Mouse (Mus musculus) neural tube, embryonic 15.5 days (tissue): ENCODE measurements at regions not wholly inside any gene's neighbourhood (a gene's known extent, or its start where the extent isn't known, plus 50 kb on each side); places are given as distances from the start of the nearest gene placed in this dataset.
A peak's percentile ranks its signal among the peaks of the same experiment; 100 is the strongest.

Experiments
- ATAC-seq: fragments of 200-750 bp; cut with Nextera tagmentation; 2 replicates; pipeline ENCODE4 v1.8.0; 2017; ENCODE audit warnings: mild to moderate bottlenecking, moderate TSS enrichment, moderate library complexity; ENCODE audit not compliant: low FRiP score
- H3K27ac ChIP-seq: fragments of 300-500 bp; sonication (generic); replicated peaks from 2 replicates; pipeline ENCODE4 v1.5.1; 2015; ENCODE audit warnings: mild to moderate bottlenecking, inconsistent platforms
- H3K27me3 ChIP-seq: fragments of 300-500 bp; sonication (generic); replicated peaks from 2 replicates; pipeline ENCODE4 v1.6.1; 2015; ENCODE audit warnings: inconsistent platforms
- H3K36me3 ChIP-seq: fragments of 300-500 bp; sonication (generic); 2 replicates; pipeline ENCODE4 v1.6.1; 2015; ENCODE audit warnings: inconsistent platforms
- H3K4me1 ChIP-seq: fragments of 300-500 bp; sonication (generic); 2 replicates; pipeline ENCODE4 v1.6.1; 2015; ENCODE audit warnings: inconsistent platforms
- H3K4me2 ChIP-seq: fragments of 300-500 bp; sonication (generic); 2 replicates; pipeline ENCODE4 v1.6.1; 2015; ENCODE audit warnings: inconsistent platforms, mild to moderate bottlenecking, moderate library complexity
- H3K4me3 ChIP-seq: fragments of 300-500 bp; sonication (generic); replicated peaks from 2 replicates; pipeline ENCODE4 v1.5.1; 2015; ENCODE audit warnings: mild to moderate bottlenecking, inconsistent platforms
- H3K9ac ChIP-seq: fragments of 300-500 bp; sonication (generic); replicated peaks from 2 replicates; pipeline ENCODE4 v1.6.1; 2015; ENCODE audit warnings: mild to moderate bottlenecking, inconsistent platforms
- H3K9me3 ChIP-seq: fragments of 300-500 bp; sonication (generic); replicated peaks from 2 replicates; pipeline ENCODE4 v1.6.1; 2016; ENCODE audit warnings: inconsistent platforms
- WGBS: fragments of 180-500 bp; shearing (Covaris S2); methylation state at CpG from one replicate; pipeline ENCODE4 v1.1.7; 2015; ENCODE audit warnings: mixed read lengths; 5-methylcytosine and 5-hydroxymethylcytosine counted together

- no peak overlapping the region for H3K4me3 ChIP-seq
- H3K27me3 ChIP-seq, result no peaks in the 10 kb centered on the region
- no peak overlapping the region for H3K4me2 ChIP-seq
- no peak overlapping the region for H3K27ac ChIP-seq
- H3K36me3 ChIP-seq, result no peaks in the 10 kb centered on the region
- H3K9ac ChIP-seq, result no peak overlapping the region
- no peaks in the 10 kb centered on the region; the same call in 1 of the 2 replicates for H3K4me1 ChIP-seq
- WGBS, result 22% methylated on average over 3 of the region's 3 CpGs
- ATAC-seq, result peak; percentile 31; the same call in 1 of the 2 replicates
- no peaks in the 10 kb centered on the region for H3K9me3 ChIP-seq
Measured at GRCm38 (mm10) chr6:103352405-103353124, 157.8 kb upstream of the Chl1 start.

GRCm38 (mm10) chr6:103353346-103353745, 157.0 kb upstream of the Chl1 start:
- ATAC-seq, result no peak
- 65% methylated on average over 1 of the region's 1 CpGs for WGBS
- H3K4me1 ChIP-seq, result no peaks in the 10 kb centered on the region; the same call in 1 of the 2 replicates
- no peaks in the 10 kb centered on the region for H3K9me3 ChIP-seq
- no peak overlapping the region for H3K4me3 ChIP-seq
- no peaks in the 10 kb centered on the region for H3K36me3 ChIP-seq
- no peaks in the 10 kb centered on the region for H3K27me3 ChIP-seq
- no peak overlapping the region for H3K4me2 ChIP-seq
- no peak overlapping the region for H3K27ac ChIP-seq
- H3K9ac ChIP-seq, result no peak overlapping the region

- ATAC-seq, result no peak
- Histone ChIP-seq H3K4me2 (no peak overlapping the region), H3K4me1 (no peaks in the 10 kb centered on the region), H3K36me3 (no peaks in the 10 kb centered on the region), H3K27me3 (no peaks in the 10 kb centered on the region), H3K9ac (no peak overlapping the region), H3K4me3 (no peak overlapping the region), H3K27ac (no peak overlapping the region), H3K9me3 (no peaks in the 10 kb centered on the region)
- 86% methylated on average over 2 of the region's 2 CpGs for WGBS
Measured at GRCm38 (mm10) chr6:103366782-103367491, 143.4 kb upstream of the Chl1 start.

- Histone ChIP-seq H3K27me3 (no peaks in the 10 kb centered on the region), H3K27ac (no peak overlapping the region), H3K36me3 (no peaks in the 10 kb centered on the region), H3K4me1 (peaks cover 10% of the 10 kb centered on the region), H3K9me3 (no peaks in the 10 kb centered on the region), H3K4me3 (no peak overlapping the region), H3K4me2 (no peak overlapping the region), H3K9ac (no peak overlapping the region)
- 80% methylated on average over 7 of the region's 7 CpGs for WGBS
- no peak for ATAC-seq
Measured at GRCm38 (mm10) chr6:103374956-103375355, 135.4 kb upstream of the Chl1 start.

- Histone ChIP-seq H3K36me3 (no peaks in the 10 kb centered on the region), H3K4me1 (peaks cover 24% of the 10 kb centered on the region), H3K9me3 (no peaks in the 10 kb centered on the region), H3K27me3 (no peaks in the 10 kb centered on the region), H3K4me3 (no peak overlapping the region), H3K4me2 (no peak overlapping the region), H3K27ac (no peak overlapping the region), H3K9ac (no peak overlapping the region)
- WGBS, result 44% methylated on average over 1 of the region's 1 CpGs
- no peak for ATAC-seq
Measured at GRCm38 (mm10) chr6:103377277-103377676, 133.1 kb upstream of the Chl1 start.

DNA sequence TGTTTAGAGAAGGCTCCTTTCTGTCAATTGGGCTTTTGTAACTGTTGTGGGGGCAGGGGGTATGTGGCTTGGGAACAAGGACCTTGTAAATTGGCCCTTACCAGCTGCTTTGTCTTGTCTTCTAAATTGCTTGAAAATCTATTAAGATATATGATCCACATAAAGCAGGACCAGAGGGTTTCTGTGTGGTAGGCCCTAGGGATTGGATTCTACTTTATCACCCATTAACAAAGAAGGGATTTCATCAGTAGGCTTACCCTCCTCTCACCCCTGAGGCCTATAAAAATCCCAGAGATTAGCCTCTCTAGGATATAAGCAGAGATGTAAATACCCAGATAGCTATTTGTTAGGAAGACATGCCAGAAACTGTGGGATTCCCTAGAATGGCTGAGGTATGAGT, 132.3 kb upstream of the Chl1 start:
- peaks cover 27% of the 10 kb centered on the region for H3K4me1 ChIP-seq
- H3K9ac ChIP-seq, result no peak overlapping the region
- H3K27ac ChIP-seq, result 0 out of 2 replicates have a peak overlapping the region, but pooled peaks have one; percentile 6
- no peaks in the 10 kb centered on the region for H3K36me3 ChIP-seq
- H3K27me3 ChIP-seq, result no peaks in the 10 kb centered on the region
- no peak for ATAC-seq
- no peak overlapping the region for H3K4me3 ChIP-seq
- H3K9me3 ChIP-seq, result no peaks in the 10 kb centered on the region
- no peak overlapping the region for H3K4me2 ChIP-seq

GRCm38 (mm10) chr6:103381030-103381429, 129.4 kb upstream of the Chl1 start:
- 6% methylated on average over 1 of the region's 1 CpGs for WGBS
- Histone ChIP-seq H3K4me3 (no peak overlapping the region), H3K9me3 (no peaks in the 10 kb centered on the region), H3K27me3 (no peaks in the 10 kb centered on the region), H3K36me3 (no peaks in the 10 kb centered on the region), H3K4me1 (peaks cover 27% of the 10 kb centered on the region), H3K27ac (0 out of 2 replicates have a peak overlapping the region, but pooled peaks have one; percentile 28), H3K4me2 (no peak overlapping the region), H3K9ac (no peak overlapping the region)
- no peak for ATAC-seq

DNA sequence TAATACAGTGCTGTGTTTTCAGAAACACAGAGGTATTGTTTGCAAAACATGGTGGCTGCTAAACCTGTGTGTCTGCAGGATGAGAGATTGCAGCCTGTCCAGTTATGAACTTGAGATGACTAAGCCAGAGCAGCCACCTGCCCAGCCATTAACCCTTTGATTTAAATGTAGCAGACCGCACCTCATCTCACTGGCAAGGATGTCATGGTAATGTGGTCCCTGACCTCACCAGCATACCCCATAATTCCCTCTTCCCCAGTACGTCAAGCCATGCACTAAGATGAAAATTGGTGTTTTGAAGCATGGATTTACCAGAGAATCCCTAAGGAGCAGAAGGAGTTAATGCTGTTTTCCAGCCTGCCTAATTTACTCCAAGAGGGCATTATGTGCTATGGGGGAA, 128.5 kb upstream of the Chl1 start:
- peaks cover 30% of the 10 kb centered on the region for H3K4me1 ChIP-seq
- no peak overlapping the region for H3K9ac ChIP-seq
- H3K4me2 ChIP-seq, result no peak overlapping the region
- ATAC-seq, result peak; percentile 53; the same call in 1 of the 2 replicates
- H3K9me3 ChIP-seq, result no peaks in the 10 kb centered on the region
- peak overlapping the region; percentile 33; the same call in 1 of the 2 replicates for H3K27ac ChIP-seq
- H3K27me3 ChIP-seq, result no peaks in the 10 kb centered on the region
- no peak overlapping the region for H3K4me3 ChIP-seq
- WGBS, result 41% methylated on average over 2 of the region's 2 CpGs
- no peaks in the 10 kb centered on the region for H3K36me3 ChIP-seq

- Histone ChIP-seq H3K4me3 (no peak overlapping the region), H3K4me1 (peaks cover 13% of the 10 kb centered on the region), H3K27ac (no peak overlapping the region), H3K4me2 (no peak overlapping the region), H3K9me3 (no peaks in the 10 kb centered on the region), H3K36me3 (no peaks in the 10 kb centered on the region), H3K27me3 (no peaks in the 10 kb centered on the region), H3K9ac (no peak overlapping the region)
- 35% methylated on average over 4 of the region's 4 CpGs for WGBS
- no peak for ATAC-seq
Measured at GRCm38 (mm10) chr6:103386591-103386990, 123.8 kb upstream of the Chl1 start.

DNA sequence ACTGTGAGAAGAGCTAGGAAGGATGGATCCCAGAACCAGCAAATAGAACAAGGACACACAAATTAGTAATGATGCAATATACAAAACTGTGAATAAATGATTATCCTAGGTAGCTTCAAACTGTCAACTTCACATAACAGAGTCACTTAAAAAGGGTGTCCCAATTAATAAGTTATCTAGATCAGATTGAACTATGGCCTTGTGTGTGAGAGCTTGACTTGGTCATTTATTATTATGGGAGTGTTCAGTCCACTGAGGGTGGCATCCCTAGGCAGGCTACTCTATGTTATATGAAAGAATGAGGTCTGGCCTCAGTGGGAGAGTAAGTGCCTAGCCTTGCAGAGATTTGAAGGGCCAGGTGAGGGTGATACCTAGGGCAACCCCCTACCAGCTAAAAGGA, 104.4 kb upstream of the Chl1 start:
- no peak overlapping the region for H3K27ac ChIP-seq
- no peak overlapping the region for H3K9ac ChIP-seq
- H3K4me2 ChIP-seq, result no peak overlapping the region
- no peaks in the 10 kb centered on the region for H3K4me1 ChIP-seq
- no peaks in the 10 kb centered on the region for H3K9me3 ChIP-seq
- no peaks in the 10 kb centered on the region for H3K36me3 ChIP-seq
- H3K27me3 ChIP-seq, result no peaks in the 10 kb centered on the region
- H3K4me3 ChIP-seq, result no peak overlapping the region
- ATAC-seq, result no peak

- no peaks in the 10 kb centered on the region for H3K9me3 ChIP-seq
- no peaks in the 10 kb centered on the region for H3K36me3 ChIP-seq
- no peak for ATAC-seq
- H3K4me1 ChIP-seq, result no peaks in the 10 kb centered on the region
- H3K27ac ChIP-seq, result no peak overlapping the region
- 75% methylated on average over 2 of the region's 2 CpGs for WGBS
- H3K9ac ChIP-seq, result no peak overlapping the region
- no peak overlapping the region for H3K4me3 ChIP-seq
- no peak overlapping the region for H3K4me2 ChIP-seq
- H3K27me3 ChIP-seq, result no peaks in the 10 kb centered on the region
Measured at GRCm38 (mm10) chr6:103414888-103415287, 95.5 kb upstream of the Chl1 start.
